Mouse (Mus musculus) embryonic facial prominence, embryonic 15.5 days (tissue): Measurements from ENCODE around the gene Gm21761. TPM values are rescaled to one million over a fixed set of nuclear protein-coding genes. Genes with fewer than 3 reads are reported as not detected.
"Not testable (repeated sequence)": the region's sequence is repeated elsewhere in the genome, so short reads cannot be mapped to it uniquely, and the experiment has no call there.

Source experiments
- ATAC-seq: fragments of 200-750 bp; cut with Nextera tagmentation; 2 replicates; pipeline ENCODE4 v1.8.0; 2017; ENCODE audit warnings: low read depth, moderate TSS enrichment; ENCODE audit not compliant: insufficient number of reproducible peaks, low FRiP score, low TSS enrichment
- H3K27ac ChIP-seq: fragments of 300-500 bp; sonication (generic); replicated peaks from 2 replicates; pipeline ENCODE4 v1.5.1; 2015; ENCODE audit warnings: mild to moderate bottlenecking, inconsistent platforms
- H3K27me3 ChIP-seq: fragments of 300-500 bp; sonication (generic); 2 replicates; pipeline ENCODE4 v1.6.1; 2015; ENCODE audit warnings: inconsistent platforms
- H3K36me3 ChIP-seq: fragments of 300-500 bp; sonication (generic); 2 replicates; pipeline ENCODE4 v1.6.1; 2015; ENCODE audit warnings: mild to moderate bottlenecking, inconsistent platforms
- H3K4me1 ChIP-seq: fragments of 300-500 bp; sonication (generic); 2 replicates; pipeline ENCODE4 v1.6.1; 2015; ENCODE audit warnings: inconsistent platforms
- H3K4me2 ChIP-seq: fragments of 300-500 bp; sonication (generic); replicated peaks from 2 replicates; pipeline ENCODE4 v1.6.1; 2015; ENCODE audit warnings: mild to moderate bottlenecking, inconsistent platforms
- H3K4me3 ChIP-seq: fragments of 300-500 bp; sonication (generic); replicated peaks from 2 replicates; pipeline ENCODE4 v1.5.1; 2015; ENCODE audit warnings: mild to moderate bottlenecking, inconsistent platforms
- H3K9ac ChIP-seq: fragments of 300-500 bp; sonication (generic); 2 replicates; pipeline ENCODE4 v1.6.1; 2015; ENCODE audit warnings: inconsistent platforms
- H3K9me3 ChIP-seq: fragments of 300-500 bp; sonication (generic); replicated peaks from 2 replicates; pipeline ENCODE4 v1.6.1; 2016; ENCODE audit warnings: inconsistent platforms
- WGBS: fragments of 180-500 bp; shearing (Covaris S2); methylation state at CpG from one replicate; pipeline ENCODE4 v1.1.7; 2015; 5-methylcytosine and 5-hydroxymethylcytosine counted together
- polyA plus RNA-seq: library from polyadenylated mRNA; unstranded; fragments of >200 nt; fragmentation: Nextera tagmentation; extraction: Ambion mirVana; gene quantifications from 2 replicates; pipeline ENCODE4 v1.2.1, GENCODE M21; 2015

The Gm21761 gene
- polyA plus RNA-seq, 1 experiment from 2014 or later = not detected

GRCm38 (mm10) chr13:119916449-119916848 is 12.6 kb downstream of the Gm21761 start:
- H3K4me3 ChIP-seq, H3K9ac ChIP-seq, H3K4me2 ChIP-seq, H3K27ac ChIP-seq, ATAC-seq, H3K27me3 ChIP-seq, H3K36me3 ChIP-seq, H3K9me3 ChIP-seq, H3K4me1 ChIP-seq: not testable (repeated sequence)
- 61% methylated on average over 2 of the region's 2 CpGs for WGBS

- not testable (repeated sequence) for H3K9ac ChIP-seq, H3K27me3 ChIP-seq, H3K4me2 ChIP-seq, H3K4me3 ChIP-seq, H3K4me1 ChIP-seq, H3K9me3 ChIP-seq, ATAC-seq, H3K27ac ChIP-seq, H3K36me3 ChIP-seq
- WGBS = 50% methylated on average over 5 of the region's 5 CpGs
Observed at GRCm38 (mm10) chr13:119898549-119898948, 30.5 kb downstream of the Gm21761 start.

GRCm38 (mm10) chr13:119894685-119895084 is 34.4 kb downstream of the Gm21761 start, which contains the start of gene Tcstv1:
Tcstv1 (minus strand) TSS chr13:119894785.
- H3K4me2 ChIP-seq, H3K4me1 ChIP-seq, H3K27ac ChIP-seq, H3K4me3 ChIP-seq, H3K36me3 ChIP-seq, H3K9ac ChIP-seq, H3K9me3 ChIP-seq, ATAC-seq, H3K27me3 ChIP-seq: not testable (repeated sequence)
- WGBS = 71% methylated on average over 3 of the region's 3 CpGs

GRCm38 (mm10) chr13:119886896-119887295 is 42.2 kb downstream of the Gm21761 start:
- H3K4me3 ChIP-seq, H3K9ac ChIP-seq, ATAC-seq, H3K27me3 ChIP-seq, H3K4me2 ChIP-seq, H3K36me3 ChIP-seq, H3K4me1 ChIP-seq, H3K9me3 ChIP-seq, H3K27ac ChIP-seq: not testable (repeated sequence)
- WGBS = 32% methylated on average over 4 of the region's 4 CpGs

GRCm38 (mm10) chr13:119864395-119864999 is 64.6 kb downstream of the Gm21761 start:
- WGBS = 58% methylated on average over 6 of the region's 7 CpGs
- not testable (repeated sequence) for ATAC-seq, H3K4me1 ChIP-seq, H3K4me3 ChIP-seq, H3K27ac ChIP-seq, H3K27me3 ChIP-seq, H3K4me2 ChIP-seq, H3K9me3 ChIP-seq, H3K36me3 ChIP-seq, H3K9ac ChIP-seq

- H3K27ac ChIP-seq = not testable (repeated sequence)
Observed at GRCm38 (mm10) chr13:119862399-119862798, 66.7 kb downstream of the Gm21761 start.

More at GRCm38 (mm10) chr13:119862399-119862798, 66.7 kb downstream of the Gm21761 start:
- not testable (repeated sequence) for H3K27me3 ChIP-seq, H3K4me3 ChIP-seq, ATAC-seq, H3K9me3 ChIP-seq, H3K4me2 ChIP-seq, H3K4me1 ChIP-seq, H3K36me3 ChIP-seq, H3K9ac ChIP-seq
- no CpG with 5 or more reads among the region's 6 CpGs for WGBS

Other genes with a start within 250 kb of the Gm21761 start
- 119 and 128 TPM in 2 replicates for gene Hmgcs1, start 238.9 kb downstream of the Gm21761 start, polyA plus RNA-seq
- 1.7 and 1.8 TPM in 2 replicates for gene Nim1k, start 173.4 kb downstream of the Gm21761 start, polyA plus RNA-seq
- 37.4 and 39.9 TPM in 2 replicates for gene Zfp131, start 138.4 kb downstream of the Gm21761 start, polyA plus RNA-seq
- gene AF067063, start 99.1 kb downstream of the Gm21761 start, polyA plus RNA-seq = not detected in 2 replicates
- gene D13Ertd608e, start 93.3 kb downstream of the Gm21761 start, polyA plus RNA-seq = not detected in 2 replicates
- gene Tcstv1, start 34.5 kb downstream of the Gm21761 start, polyA plus RNA-seq = not detected in 2 replicates
- gene B020031M17Rik, start 21.5 kb upstream of the Gm21761 start, polyA plus RNA-seq = not detected in 2 replicates
- gene Gm36079, start 97.7 kb upstream of the Gm21761 start, polyA plus RNA-seq = not detected in 2 replicates
- gene Gm21188, start 122.9 kb upstream of the Gm21761 start, polyA plus RNA-seq = not detected in 2 replicates
- not detected in 2 replicates for gene Gm20767, start 211.0 kb upstream of the Gm21761 start, polyA plus RNA-seq
- not detected in 2 replicates for gene Gm21818, start 243.2 kb upstream of the Gm21761 start, polyA plus RNA-seq